Mouse (Mus musculus): Measurements from ENCODE around the gene Clstn2. TPM values are rescaled to one million over a fixed set of nuclear protein-coding genes. Genes with fewer than 3 reads are reported as not detected.

The Clstn2 gene
- polyA plus RNA-seq, 1 experiment from 2014 or later, result 1.8 TPM

DNA sequence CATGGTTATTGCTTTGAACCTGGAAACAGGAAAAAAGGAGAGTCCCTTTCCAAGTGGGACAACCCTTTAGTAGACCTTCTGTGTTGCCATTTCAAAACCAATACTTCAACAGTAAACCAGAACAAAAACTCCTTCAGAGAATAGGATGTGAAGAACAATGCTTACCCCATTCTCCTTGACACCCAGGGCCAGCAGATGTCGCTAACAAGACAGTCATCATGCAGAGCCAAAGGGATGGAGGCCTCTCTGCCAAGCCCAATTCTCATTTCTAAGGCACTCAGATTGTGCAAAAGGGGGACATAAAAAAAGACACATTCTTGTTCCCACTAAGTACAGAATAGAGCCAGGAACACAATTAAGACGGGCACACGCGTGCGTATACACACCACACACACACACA is 16.4 kb downstream of the Clstn2 start:
- Histone ChIP-seq H3K27me3 (no peaks in the 10 kb centered on the region), H3K4me2 (no peak overlapping the region), H3K4me3 (replicated peaks) (no peak overlapping the region), H3K27ac (no peak overlapping the region), H3K9ac (no peak overlapping the region), H3K36me3 (no peaks in the 10 kb centered on the region), H3K9me3 (replicated peaks) (no peaks in the 10 kb centered on the region), H3K4me1 (no peaks in the 10 kb centered on the region)
- ATAC-seq (replicated peaks; ENCODE audit: low FRiP score), result no peak
- WGBS, result 90% methylated on average over 5 of the region's 5 CpGs

DNA sequence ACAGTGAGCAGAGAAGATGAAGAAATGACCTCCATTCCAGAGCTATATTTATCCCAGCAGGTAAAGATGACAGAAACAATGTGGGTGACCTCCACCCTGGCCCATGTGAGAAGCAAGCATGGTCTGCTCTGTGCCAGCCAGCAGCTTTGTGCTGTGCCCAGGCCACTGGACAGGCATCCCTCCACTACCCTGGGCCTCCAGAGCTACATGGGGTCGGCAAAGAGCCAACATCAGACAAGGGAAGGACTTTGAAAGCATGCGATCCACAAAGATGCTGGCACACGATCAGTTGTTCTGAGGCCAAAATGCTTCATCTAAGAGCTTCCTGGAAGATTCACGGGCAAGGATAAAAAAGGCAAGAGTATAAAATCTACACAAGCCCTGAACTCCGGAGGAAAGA is 36.6 kb downstream of the Clstn2 start:
- no peak for ATAC-seq (replicated peaks; ENCODE audit: low FRiP score)
- H3K9me3 ChIP-seq (replicated peaks), result no peaks in the 10 kb centered on the region
- WGBS, result 80% methylated on average over 5 of the region's 5 CpGs
- H3K4me2 ChIP-seq, result no peak overlapping the region
- no peak overlapping the region for H3K4me3 ChIP-seq (replicated peaks)
- H3K27me3 ChIP-seq, result no peaks in the 10 kb centered on the region
- no peak overlapping the region for H3K27ac ChIP-seq
- no peaks in the 10 kb centered on the region for H3K36me3 ChIP-seq
- no peak overlapping the region for H3K9ac ChIP-seq
- no peaks in the 10 kb centered on the region for H3K4me1 ChIP-seq

DNA sequence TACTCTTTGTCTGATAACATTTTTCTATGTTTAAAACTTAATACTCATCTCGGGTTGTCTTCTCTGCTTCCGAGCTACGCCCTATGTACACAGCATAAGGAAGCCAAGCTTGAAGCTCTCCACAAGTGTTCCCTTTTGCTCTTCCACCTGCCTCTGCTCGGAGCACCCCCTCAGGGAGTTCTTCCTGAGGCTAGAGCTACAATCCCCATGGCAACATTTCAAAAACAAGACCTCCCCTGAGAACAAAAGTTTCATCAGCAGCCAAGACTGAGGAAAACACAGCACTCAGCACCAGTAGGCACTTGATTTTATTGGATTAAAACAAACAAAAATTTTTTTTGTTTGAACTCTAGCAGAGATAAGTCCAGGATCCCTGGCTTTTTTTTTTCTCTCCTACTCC is 37.3 kb downstream of the Clstn2 start:
- no peak for ATAC-seq (replicated peaks; ENCODE audit: low FRiP score)
- no peaks in the 10 kb centered on the region for H3K27me3 ChIP-seq

DNA sequence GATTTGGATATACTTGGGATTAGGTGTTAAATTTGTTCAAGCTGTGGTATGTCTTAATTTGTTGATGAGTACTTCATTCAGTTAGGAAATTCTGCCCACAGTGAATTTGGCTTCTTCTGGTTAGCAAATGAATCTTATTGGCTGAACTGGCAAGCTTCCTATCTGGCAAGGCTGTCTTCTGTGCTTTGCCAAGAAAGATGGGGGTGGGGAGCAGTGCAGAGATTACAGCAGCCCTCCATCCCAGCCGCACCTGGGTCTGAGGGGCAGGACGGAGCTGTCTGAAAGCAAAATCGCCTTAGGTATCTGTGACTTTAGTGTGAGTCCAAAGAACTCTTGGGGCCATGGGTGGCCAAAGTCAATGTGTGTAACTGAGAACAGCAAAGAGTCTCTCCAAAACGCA is 40.9 kb downstream of the Clstn2 start:
- ATAC-seq (replicated peaks; ENCODE audit: low FRiP score), result no peak
- H3K27me3 ChIP-seq, result no peaks in the 10 kb centered on the region
- 65% methylated on average over 4 of the region's 4 CpGs for WGBS
- no peak overlapping the region for H3K4me3 ChIP-seq (replicated peaks)
- no peaks in the 10 kb centered on the region for H3K4me1 ChIP-seq
- no peak overlapping the region for H3K9ac ChIP-seq
- H3K36me3 ChIP-seq, result no peaks in the 10 kb centered on the region
- H3K4me2 ChIP-seq, result no peak overlapping the region
- H3K27ac ChIP-seq, result no peak overlapping the region
- H3K9me3 ChIP-seq (replicated peaks), result no peaks in the 10 kb centered on the region

More for the DNA sequence above, 37.3 kb downstream of the Clstn2 start:
- Histone ChIP-seq H3K9ac (no peak overlapping the region), H3K4me3 (replicated peaks) (no peak overlapping the region), H3K9me3 (replicated peaks) (no peaks in the 10 kb centered on the region), H3K27ac (no peak overlapping the region), H3K4me1 (no peaks in the 10 kb centered on the region), H3K36me3 (no peaks in the 10 kb centered on the region), H3K4me2 (no peak overlapping the region)
- 57% methylated on average over 4 of the region's 4 CpGs for WGBS

DNA sequence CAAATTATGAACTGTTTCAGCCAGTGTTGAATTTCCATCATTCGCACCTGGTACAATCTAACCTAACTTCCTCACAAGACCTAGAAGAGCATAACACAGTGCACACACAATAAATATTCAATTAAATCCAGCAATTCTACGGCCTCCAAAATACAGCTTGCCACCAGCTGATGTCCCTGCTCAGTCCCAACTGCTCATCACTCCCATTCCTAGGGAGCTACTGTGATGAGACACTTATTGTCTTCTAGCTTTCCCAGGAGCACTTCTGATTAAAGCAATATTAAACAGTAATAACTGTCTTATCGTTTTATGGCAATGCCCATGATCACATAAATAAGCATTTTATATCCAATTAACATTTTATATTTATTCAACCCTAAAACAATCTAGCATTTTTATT is 55.6 kb downstream of the Clstn2 start:
- 90% methylated on average over 3 of the region's 3 CpGs for WGBS
- H3K27ac ChIP-seq, result no peak overlapping the region
- ATAC-seq (replicated peaks; ENCODE audit: low FRiP score), result no peak

DNA sequence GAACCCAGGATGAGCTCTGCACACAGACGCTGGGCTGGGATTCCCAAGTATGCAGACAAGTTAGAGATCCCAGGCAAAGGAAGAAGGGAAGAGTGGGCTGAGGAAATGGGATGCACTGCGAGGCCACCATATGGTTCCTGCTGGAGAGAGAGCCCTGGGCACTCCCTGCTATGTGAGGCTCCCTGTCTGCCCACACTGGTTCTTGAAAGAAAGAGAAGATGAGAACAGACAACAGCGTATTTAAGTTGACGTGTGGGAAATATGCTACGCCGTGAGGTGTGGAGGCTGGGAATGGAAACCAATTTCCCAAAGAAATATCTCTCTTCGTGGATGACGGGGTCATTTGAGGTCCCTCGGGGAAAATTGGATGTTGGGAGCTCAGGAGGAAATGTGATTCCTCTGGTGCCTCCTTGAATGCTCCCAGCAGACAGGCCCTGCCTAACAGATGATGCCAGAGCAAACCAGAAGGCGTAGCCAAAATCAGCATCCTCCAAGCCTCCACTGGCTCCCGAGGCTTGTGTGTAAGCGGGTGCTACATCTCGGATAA is 58.1 kb downstream of the Clstn2 start:
- Histone ChIP-seq H3K4me1 (peaks cover 6% of the 10 kb centered on the region; the same call in 1 of the 2 replicates), H3K4me2 (no peak overlapping the region), H3K4me3 (replicated peaks) (no peak overlapping the region), H3K9ac (no peak overlapping the region), H3K9me3 (replicated peaks) (no peaks in the 10 kb centered on the region), H3K36me3 (no peaks in the 10 kb centered on the region), H3K27me3 (no peaks in the 10 kb centered on the region), H3K27ac (no peak overlapping the region)
- no peak for ATAC-seq (replicated peaks; ENCODE audit: low FRiP score)
- 65% methylated on average over 13 of the region's 13 CpGs for WGBS

More for the DNA sequence above, 55.6 kb downstream of the Clstn2 start:
- H3K9ac ChIP-seq, result no peak overlapping the region
- H3K4me2 ChIP-seq, result no peak overlapping the region
- H3K4me3 ChIP-seq (replicated peaks), result no peak overlapping the region
- peaks cover 6% of the 10 kb centered on the region; the same call in 1 of the 2 replicates for H3K4me1 ChIP-seq
- no peaks in the 10 kb centered on the region for H3K27me3 ChIP-seq
- H3K9me3 ChIP-seq (replicated peaks), result no peaks in the 10 kb centered on the region
- no peaks in the 10 kb centered on the region for H3K36me3 ChIP-seq

DNA sequence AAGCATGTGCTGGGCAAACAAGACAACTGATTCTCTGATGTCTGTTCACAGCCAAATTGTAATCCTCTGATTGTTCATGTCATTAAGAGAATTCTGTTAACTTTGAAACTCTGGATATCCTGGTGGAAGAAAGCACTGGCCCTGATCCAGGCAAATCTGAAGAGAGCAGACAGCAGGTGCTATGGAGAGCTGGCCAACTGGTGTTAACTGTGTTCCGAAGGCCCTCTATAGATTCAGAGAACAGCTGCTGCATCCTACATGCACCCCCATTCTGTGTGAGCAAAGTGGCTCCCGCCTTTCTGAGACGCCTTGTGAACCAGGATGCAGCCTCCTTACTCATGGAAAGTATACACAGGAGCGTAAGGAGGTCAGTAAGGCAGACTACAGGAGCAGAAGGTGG is 66.3 kb downstream of the Clstn2 start:
- Histone ChIP-seq H3K4me2 (no peak overlapping the region), H3K9ac (no peak overlapping the region), H3K36me3 (no peaks in the 10 kb centered on the region), H3K27ac (no peak overlapping the region), H3K9me3 (replicated peaks) (no peaks in the 10 kb centered on the region), H3K27me3 (no peaks in the 10 kb centered on the region), H3K4me3 (replicated peaks) (no peak overlapping the region), H3K4me1 (no peaks in the 10 kb centered on the region)
- 80% methylated on average over 4 of the region's 4 CpGs for WGBS
- ATAC-seq (replicated peaks; ENCODE audit: low FRiP score), result no peak

DNA sequence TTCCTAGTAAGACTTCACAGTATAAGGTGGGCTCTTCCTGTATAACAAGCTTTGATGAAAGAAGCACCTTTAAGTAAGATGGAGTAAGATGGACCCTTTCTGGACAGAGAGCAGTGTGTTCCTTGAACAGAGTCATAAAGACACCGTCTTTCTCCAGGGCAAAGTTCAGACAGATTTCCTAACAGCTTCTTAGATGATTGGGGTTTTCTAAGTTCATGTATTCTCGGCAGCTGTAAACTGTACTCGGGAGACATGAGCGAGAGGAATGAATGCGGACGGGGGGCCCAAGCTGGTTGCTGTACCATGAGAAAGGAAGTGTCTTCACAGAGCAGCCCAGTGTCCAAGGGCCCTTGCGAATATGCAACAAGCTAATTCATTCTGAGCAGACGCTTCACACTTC is 75.5 kb downstream of the Clstn2 start:
- Histone ChIP-seq H3K4me1 (no peaks in the 10 kb centered on the region), H3K4me2 (no peak overlapping the region), H3K4me3 (replicated peaks) (no peak overlapping the region), H3K27me3 (no peaks in the 10 kb centered on the region), H3K36me3 (no peaks in the 10 kb centered on the region), H3K9ac (no peak overlapping the region), H3K27ac (no peak overlapping the region), H3K9me3 (replicated peaks) (no peaks in the 10 kb centered on the region)
- WGBS, result 73% methylated on average over 8 of the region's 8 CpGs
- ATAC-seq (replicated peaks; ENCODE audit: low FRiP score), result no peak

DNA sequence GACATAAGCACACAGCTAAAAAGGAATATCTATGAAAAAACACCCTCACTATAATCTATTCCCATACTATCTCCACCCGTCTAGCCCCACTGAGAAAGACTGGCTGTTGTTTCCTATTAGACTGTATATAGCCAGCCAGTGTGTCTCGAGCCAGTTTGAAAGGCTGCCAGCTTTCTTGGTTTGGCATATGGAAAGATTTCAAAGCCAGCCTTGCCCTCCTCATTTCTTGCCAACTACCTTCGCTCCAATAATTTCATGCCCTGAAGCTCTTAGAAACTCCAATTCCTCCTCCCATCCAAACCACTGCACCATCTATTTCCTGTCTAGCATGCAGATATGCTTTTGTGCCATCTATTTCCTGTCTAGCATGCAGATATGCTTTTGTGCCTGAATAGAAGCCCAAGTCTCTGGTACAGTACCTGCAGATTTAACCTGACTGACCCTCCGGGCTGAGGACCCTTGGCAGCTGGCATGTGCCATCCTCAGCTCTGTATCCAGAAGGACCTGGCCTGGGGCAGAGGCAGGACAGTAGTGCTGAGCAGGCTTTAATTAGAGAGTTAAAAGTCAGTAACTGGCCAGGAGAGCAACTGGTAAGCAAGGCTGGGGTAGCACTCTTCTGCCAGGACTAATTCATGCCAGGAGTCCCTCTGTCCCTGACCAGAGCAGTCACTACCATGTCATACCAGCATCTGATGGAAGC is 76.4 kb downstream of the Clstn2 start:
- Histone ChIP-seq H3K9me3 (replicated peaks) (no peaks in the 10 kb centered on the region), H3K4me2 (no peak overlapping the region), H3K27me3 (no peaks in the 10 kb centered on the region), H3K4me3 (replicated peaks) (no peak overlapping the region), H3K36me3 (no peaks in the 10 kb centered on the region), H3K9ac (no peak overlapping the region), H3K27ac (no peak overlapping the region), H3K4me1 (no peaks in the 10 kb centered on the region)
- WGBS, result 79% methylated on average over 4 of the region's 4 CpGs
- ATAC-seq (replicated peaks; ENCODE audit: low FRiP score), result no peak

DNA sequence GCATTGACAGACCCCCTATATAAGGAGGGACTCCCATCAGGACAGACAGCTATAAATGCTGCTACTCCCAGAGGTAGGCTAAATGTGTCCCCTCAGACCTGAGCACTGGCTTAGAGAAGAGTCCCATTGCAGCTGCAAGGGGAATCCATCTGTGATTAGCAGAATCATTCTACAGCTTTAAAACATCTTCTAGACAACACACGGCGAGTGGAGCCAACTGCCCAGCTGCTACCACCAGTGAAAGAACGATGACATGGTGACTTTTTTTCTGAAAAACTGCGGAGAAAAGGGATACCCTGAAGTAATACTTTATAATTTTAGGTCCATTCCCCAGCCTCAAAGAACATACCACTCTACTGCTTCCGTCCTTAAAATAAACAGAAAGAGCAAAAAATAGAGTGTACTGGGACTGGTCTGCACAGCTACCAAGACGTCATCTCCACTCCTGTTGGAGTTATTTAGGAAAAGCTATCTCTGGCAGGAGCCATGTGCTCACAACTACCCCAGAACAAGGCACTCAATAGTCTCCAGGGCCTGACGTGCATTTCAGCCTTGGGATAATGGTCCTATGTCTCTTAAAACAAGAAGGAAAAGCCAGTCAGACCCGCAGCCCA is 79.1 kb downstream of the Clstn2 start:
- Histone ChIP-seq H3K9ac (no peak overlapping the region), H3K27ac (no peak overlapping the region), H3K9me3 (replicated peaks) (no peaks in the 10 kb centered on the region), H3K36me3 (no peaks in the 10 kb centered on the region), H3K4me3 (replicated peaks) (no peak overlapping the region), H3K27me3 (no peaks in the 10 kb centered on the region), H3K4me1 (no peaks in the 10 kb centered on the region), H3K4me2 (no peak overlapping the region)
- no peak for ATAC-seq (replicated peaks; ENCODE audit: low FRiP score)
- WGBS, result 84% methylated on average over 8 of the region's 8 CpGs

DNA sequence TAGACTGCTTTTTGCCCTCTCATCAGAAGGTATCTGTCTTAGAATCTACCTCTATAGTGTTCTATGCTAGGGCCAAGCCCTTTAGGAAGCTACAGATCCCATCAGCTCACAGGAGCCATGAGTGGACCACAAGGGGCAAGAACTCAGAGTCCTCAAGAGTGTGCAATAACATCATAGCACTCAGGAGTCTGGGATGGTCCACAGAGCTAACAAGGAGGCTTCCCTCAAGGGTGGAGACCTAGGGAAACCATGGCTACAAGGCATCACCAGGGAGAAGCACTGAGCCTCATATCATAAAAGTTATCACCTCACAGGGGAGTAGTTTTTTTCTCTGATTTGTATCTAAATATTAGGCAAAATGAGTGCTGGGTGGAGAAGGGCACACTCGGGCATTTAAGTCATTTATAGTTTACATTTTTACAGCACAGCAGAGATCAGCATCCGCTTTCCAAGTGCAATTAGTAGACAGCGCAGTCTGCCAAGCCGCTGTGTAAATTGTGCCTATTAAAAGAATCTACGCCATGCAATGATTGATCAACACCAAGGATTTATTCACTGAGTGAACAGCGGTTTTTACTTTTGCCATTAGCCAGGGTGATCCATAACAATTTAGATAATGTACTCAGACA is 82.5 kb downstream of the Clstn2 start:
- no peak for ATAC-seq (replicated peaks; ENCODE audit: low FRiP score)
- Histone ChIP-seq H3K27ac (no peak overlapping the region), H3K4me3 (replicated peaks) (no peak overlapping the region), H3K4me2 (no peak overlapping the region), H3K27me3 (no peaks in the 10 kb centered on the region), H3K36me3 (no peaks in the 10 kb centered on the region), H3K4me1 (no peaks in the 10 kb centered on the region), H3K9ac (no peak overlapping the region), H3K9me3 (replicated peaks) (no peaks in the 10 kb centered on the region)
- WGBS, result 85% methylated on average over 6 of the region's 6 CpGs

DNA sequence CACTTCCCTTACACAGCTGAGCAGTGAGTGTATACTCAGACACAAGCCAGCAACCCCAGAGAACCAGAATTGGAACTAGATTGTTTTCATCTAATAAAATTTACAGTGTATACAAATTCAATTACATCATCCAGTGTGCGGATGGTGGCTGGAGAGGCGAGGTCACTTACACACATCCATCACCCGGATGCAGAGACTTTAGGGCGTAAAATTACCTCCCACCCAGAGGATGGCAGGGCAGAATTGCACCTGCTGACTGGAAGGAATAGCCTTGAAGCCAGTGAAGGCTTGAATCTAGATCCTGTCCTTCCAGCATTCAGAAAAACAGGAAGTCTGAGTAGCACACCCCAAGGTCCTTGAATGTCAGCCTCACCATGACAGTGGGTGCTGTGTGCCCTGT is 113.7 kb downstream of the Clstn2 start:
- Histone ChIP-seq H3K9me3 (replicated peaks) (no peaks in the 10 kb centered on the region), H3K4me1 (no peaks in the 10 kb centered on the region), H3K9ac (no peak overlapping the region), H3K36me3 (no peaks in the 10 kb centered on the region), H3K4me3 (replicated peaks) (no peak overlapping the region), H3K4me2 (no peak overlapping the region), H3K27ac (no peak overlapping the region), H3K27me3 (no peaks in the 10 kb centered on the region)
- 31% methylated on average over 4 of the region's 4 CpGs for WGBS
- peak; percentile 54; the same call in 1 of the 2 replicates for ATAC-seq (replicated peaks; ENCODE audit: low FRiP score)

Measured in kidney, embryonic 15.5 days (tissue).